Mouse (Mus musculus) mesoderm, embryonic 11.5 days (tissue): ENCODE data around the gene Rassf8.

Experiments used
- DNase-seq: peaks from one replicate; pipeline ENCODE4 v3.0.0-alpha.2; 2012; ENCODE audit warnings: low read depth, low spot score

Gene Rassf8

DNA sequence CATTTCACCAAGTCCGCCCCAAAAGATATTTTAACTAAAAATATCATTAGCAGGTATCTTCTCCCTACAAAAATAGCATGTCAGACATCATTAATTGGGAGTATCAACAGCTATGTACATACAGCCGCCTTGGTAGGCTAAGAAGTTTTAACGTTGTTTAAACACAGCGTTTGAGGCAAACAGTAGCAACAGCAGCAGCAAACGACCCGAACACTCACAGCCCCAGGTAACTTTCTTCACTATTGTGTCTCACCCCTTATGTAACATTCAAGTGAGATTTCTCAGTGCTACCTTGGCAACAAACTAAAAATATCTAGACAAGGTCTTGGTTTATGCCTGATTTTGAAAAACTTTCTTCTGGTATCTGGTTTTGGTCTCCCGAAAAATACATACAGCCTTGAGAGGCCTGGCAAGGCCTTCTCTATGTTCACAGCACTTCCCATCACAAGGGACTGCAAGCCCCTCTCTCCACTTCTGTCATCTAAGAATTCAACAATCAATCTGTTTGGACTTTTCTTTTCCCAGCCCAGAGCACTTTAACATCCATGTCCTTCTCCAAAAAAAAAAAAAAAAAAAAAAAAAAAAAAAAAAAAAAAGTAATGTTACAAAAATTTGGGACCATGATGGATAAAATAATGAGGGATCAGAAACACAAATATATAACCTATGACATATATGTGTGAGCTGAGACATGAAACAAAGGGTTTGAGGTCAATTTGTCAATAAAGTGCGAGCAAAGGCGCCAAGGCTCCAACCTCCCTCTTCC lies 115.1 kb downstream of the Rassf8 start:
- no peak for DNase-seq

DNA sequence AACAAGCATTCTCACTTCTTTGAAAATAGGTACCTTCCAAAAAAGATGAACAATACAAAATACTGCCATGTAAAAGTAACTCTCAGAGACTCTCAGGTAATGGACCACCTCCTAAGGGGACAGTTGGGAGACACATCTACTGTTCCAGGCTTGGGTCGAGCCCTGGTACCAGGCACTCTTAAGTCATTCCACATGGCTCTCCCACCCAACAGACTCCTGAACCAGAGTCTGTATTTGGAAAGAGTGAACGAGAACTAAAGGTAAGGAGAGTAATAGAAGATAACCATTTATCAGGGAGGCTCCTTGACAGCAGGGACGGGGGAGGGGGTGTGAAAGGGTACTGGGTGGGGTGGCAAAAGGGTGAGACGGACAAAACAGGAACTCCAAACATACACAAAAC lies 115.8 kb downstream of the Rassf8 start:
- DNase-seq, result no peak

DNA sequence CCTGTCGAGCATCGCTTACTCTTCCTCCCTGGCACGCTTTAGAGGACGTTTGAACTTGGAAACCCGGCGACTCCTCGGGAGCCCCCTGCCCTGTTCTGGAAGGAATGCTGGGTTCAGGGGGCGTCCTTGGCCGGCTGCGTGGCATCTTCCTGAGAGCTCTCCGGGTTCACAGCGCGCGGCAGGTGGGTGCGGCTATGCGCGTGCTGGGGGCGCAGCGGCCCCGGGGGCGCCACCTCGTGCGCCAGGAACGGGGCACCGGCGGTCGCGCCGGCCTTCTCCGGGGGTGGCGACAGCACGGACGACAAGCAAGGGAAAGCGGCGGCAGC lies 116.2 kb downstream of the Rassf8 start:
- no peak for DNase-seq

DNA sequence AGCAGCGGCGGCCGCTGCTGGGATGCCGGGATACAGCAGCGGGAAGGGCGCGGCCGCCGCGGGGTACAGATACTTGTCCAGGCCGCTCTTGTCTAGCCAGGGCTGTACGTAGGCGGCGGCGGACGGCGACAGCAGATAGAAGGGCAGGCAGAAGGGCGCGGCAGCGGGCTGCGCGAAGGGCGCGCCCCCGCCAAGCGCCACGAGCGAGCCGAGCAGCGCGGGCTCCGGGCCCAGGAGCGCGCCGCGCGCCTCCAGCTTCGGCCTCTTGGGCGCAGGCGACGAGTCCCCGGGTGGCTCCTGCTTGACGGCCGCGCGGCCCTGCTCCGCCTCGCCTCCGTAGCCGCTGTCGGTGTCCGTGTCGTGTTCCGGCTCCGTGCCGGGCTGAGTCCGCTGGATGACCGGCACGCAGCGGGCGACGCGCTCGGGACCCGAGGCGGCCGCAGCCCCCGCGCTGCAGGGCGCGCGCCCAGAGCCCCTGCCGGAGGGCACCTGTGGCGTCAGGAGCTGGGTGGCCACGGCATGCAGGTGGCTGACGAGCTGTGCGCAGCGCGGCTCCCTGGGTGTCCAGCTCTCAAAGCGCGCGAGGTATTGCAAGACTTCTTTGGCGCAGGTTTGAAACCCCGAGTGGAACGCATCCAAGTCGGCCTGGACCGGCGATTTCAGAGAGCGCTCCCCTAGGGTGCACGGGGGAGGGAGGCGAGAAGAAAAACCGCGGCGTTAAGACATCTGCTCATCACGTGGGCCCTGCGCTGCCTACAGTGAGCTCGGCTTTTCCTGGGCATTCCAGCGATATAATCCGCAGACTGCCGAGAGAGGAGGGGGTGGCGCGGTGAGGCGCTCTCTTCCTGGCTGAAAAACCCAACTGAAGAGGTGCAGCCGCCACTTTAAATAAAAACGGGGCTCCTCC lies 116.8 kb downstream of the Rassf8 start:
- peak; percentile 75 for DNase-seq

DNA sequence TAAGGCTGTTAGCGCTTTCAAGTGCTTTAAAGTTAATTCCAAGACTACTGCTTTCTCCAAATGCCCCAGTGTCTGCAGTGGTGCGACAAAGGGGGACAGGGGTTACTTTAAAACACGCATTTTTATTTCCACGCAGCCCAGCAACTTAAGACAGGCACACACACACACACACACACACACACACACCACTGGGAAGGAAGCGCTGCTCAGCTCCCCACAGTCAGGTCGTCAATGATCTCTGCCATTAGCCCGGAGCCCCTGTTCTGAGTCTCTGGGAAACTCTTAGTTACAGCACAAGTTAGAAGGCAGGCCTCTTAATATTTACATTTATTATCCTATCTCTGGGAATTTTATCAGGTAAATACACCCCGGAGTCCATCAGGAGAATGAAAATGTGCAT lies 117.6 kb downstream of the Rassf8 start:
- no peak for DNase-seq

DNA sequence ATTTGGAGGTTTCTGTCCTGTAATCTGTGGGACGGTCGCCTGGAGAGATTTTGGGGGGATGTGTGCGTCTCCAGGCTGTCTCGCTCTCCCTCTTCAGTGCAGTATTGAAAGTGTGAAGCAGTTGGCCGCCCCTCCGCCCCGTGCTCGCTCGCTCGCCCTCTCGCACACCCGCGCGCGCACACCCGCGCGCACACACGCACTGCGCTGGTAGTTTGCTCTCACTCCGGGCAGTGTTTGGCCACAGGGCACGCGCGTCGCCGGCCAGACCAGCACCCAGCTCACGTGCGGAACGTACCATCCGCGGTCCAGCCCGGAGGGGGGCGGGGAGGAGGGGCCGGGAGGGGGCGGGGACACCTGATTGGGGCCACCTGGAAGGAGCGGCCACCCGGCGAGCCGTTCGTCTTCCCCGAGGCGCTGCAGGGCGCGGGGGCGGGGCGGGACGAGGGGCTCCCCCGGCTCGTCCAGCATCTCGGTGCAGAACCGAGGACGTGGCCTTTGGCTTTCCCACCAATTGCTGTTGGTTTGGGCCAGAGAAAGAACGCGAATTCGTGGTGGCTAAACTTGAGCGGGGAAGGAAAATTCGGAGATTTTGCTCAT lies 118.8 kb downstream of the Rassf8 start, which contains the start of gene Bhlhe41:
Gene Bhlhe41 (minus strand): TSS at position 270 of the 597 bp plus-strand sequence.
- peak; percentile 80 for DNase-seq

DNA sequence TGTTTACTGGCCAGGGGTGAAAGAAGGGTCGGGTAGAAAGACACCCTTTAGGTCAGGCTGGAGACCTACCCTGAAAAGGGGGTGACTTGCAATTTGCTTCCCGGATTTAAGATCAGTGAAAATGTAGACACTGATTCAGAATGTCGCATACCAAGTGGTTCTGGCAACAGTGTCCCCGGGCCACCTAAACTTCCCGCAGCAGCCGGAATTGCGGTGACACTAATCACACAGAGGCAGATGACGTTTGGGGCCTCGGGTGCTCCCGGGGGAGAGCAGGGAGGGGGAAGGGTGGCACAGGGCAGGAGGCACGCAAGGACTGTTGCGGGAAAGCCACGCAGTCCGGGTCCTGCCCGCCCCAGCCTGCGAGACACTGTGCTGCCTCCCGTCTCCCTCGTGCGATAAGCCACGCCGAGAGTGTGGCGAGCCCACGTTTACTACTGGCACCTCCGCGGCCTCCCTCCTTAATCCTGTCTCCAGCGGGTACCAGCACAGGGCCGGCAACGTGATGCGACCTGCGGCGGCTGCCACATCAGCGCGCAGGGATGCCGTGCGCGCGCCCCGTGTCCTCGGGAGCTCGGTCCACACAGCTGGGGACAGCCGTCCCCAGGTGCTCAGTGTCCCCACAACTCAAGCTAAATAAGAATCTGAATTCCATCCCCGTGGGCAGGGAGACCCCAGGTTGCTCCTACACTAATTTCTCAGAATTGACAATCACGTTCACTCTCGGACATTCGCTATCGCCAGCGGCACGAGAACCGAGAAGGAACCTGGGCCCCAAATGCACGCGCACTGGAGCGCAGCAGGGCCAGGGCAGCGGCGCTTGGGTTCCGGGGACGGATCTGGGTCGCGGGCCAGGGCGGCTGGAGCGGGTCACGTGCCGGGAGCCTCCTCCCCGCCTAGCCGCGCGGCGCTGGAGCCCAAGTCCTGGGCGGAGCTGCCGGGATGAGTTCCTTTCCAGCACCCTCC lies 119.6 kb downstream of the Rassf8 start:
- peak; percentile 45 for DNase-seq

DNA sequence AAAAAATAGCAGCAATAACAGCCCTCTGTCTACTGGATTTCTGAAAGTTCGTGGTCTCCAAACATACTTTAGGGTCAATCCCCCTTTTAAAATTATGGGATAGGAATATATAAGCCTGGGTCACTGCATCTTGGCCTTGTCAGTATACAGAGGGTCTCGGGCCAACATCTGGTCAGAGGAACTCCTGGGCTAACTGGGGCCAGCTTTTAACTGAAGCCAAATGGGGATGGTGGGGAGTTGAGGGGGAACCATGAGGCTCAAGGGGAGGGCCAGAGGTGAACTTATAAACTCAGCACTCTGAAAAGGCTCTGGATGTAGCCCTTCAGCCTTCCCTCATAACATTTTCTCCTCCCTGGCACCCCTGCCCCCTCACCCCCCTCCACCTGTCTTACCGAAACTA lies 120.6 kb downstream of the Rassf8 start:
- no peak for DNase-seq
